Mouse (Mus musculus) heart, postnatal 0 days (tissue): Measurements from ENCODE around the gene Rac3.
A peak's percentile ranks its signal among the peaks of the same experiment; 100 is the strongest.

Source experiments
- CTCF ChIP-seq: IDR thresholded peaks from 2 replicates; pipeline ENCODE4 v1.5.1; 2016; ENCODE audit warnings: antibody characterized with exemption, control low read depth, low read depth
- EP300 ChIP-seq: IDR thresholded peaks from 2 replicates; pipeline ENCODE4 v1.6.1; 2016; ENCODE audit warnings: antibody characterized with exemption, low read depth

GRCm38 (mm10) chr11:120679909-120680308 lies 41.4 kb upstream of the Rac3 start:
- TF ChIP-seq CTCF: peak; percentile 54
- TF ChIP-seq EP300: no peak
